8 mouse cellular contexts compared by ENCODE assay signal in genomic region chr8:107324142-107324541, GRCm38 (mm10). TPM values are rescaled to one million over a fixed set of nuclear protein-coding genes. Genes with fewer than 3 reads are reported as not detected.
A peak's percentile ranks its signal among the peaks of the same experiment; 100 is the strongest.
DNase-seq lines count a peak whose midpoint lies in the region; ATAC-seq lines count a peak whose summit lies in the region.

No protein-coding gene starts in this region.

- no peaks in the 10 kb centered on the region for H3K4me1 ChIP-seq in hindbrain, embryonic 10.5 days (replicated peaks)
- no peaks in the 10 kb centered on the region for H3K4me1 ChIP-seq in hindbrain, embryonic 12.5 days
- no peaks in the 10 kb centered on the region for H3K4me1 ChIP-seq in intestine, embryonic 15.5 days (replicated peaks)
- no peaks in the 10 kb centered on the region for H3K4me1 ChIP-seq in midbrain, embryonic 12.5 days

- H3K27me3 ChIP-seq in hindbrain, embryonic 10.5 days (ENCODE audit: insufficient read depth, poor library complexity, severe bottlenecking) = no peaks in the 10 kb centered on the region
- no peaks in the 10 kb centered on the region for H3K27me3 ChIP-seq in hindbrain, embryonic 12.5 days
- H3K27me3 ChIP-seq in intestine, embryonic 15.5 days (replicated peaks) = no peaks in the 10 kb centered on the region
- no peaks in the 10 kb centered on the region for H3K27me3 ChIP-seq in midbrain, embryonic 12.5 days

- peak; percentile 74 for DNase-seq in hindbrain, embryonic 10.5 days (ENCODE audit: low spot score)
- DNase-seq in cerebellum, postnatal 10 days = peak; percentile 89 to 95
- DNase-seq in frontal cortex, postnatal 36 days (ENCODE audit: low spot score in 2 of 2) = peak; percentile 78 to 81
- peak; percentile 25 to 85 for DNase-seq in left cerebral cortex, adult 9 months (ENCODE audit: low spot score in 2 of 2)
- DNase-seq in spleen, postnatal 10 days (ENCODE audit: low spot score in 2 of 2) = peak; percentile 50 to 74

- H3K4me2 ChIP-seq in hindbrain, embryonic 12.5 days (replicated peaks) = no peak overlapping the region
- no peak overlapping the region for H3K4me2 ChIP-seq in intestine, embryonic 15.5 days (replicated peaks)
- no peak overlapping the region for H3K4me2 ChIP-seq in midbrain, embryonic 12.5 days (replicated peaks)

- H3K9ac ChIP-seq in hindbrain, embryonic 12.5 days = no peak overlapping the region
- H3K9ac ChIP-seq in intestine, embryonic 15.5 days = no peak overlapping the region
- no peak overlapping the region for H3K9ac ChIP-seq in midbrain, embryonic 12.5 days (replicated peaks)

- no peak for ATAC-seq in hindbrain, embryonic 12.5 days (ENCODE audit: low FRiP score)
- 0 out of 2 replicates have a peak, but pooled peaks have one; percentile 62 for ATAC-seq in intestine, embryonic 15.5 days
- ATAC-seq in midbrain, embryonic 12.5 days (ENCODE audit: low FRiP score, low read depth) = 0 out of 2 replicates have a peak, but pooled peaks have one; percentile 54

- WGBS in hindbrain, embryonic 10.5 days = 0% methylated on average over 1 of the region's 1 CpGs
- WGBS in hindbrain, embryonic 12.5 days = 0% methylated on average over 1 of the region's 1 CpGs
- 0% methylated on average over 1 of the region's 1 CpGs for WGBS in intestine, embryonic 15.5 days
- WGBS in midbrain, embryonic 12.5 days = 0% methylated on average over 1 of the region's 1 CpGs

- H3K27ac ChIP-seq in hindbrain, embryonic 10.5 days = no peak overlapping the region
- no peak overlapping the region for H3K27ac ChIP-seq in hindbrain, embryonic 12.5 days
- H3K27ac ChIP-seq in intestine, embryonic 15.5 days = no peak overlapping the region
- no peak overlapping the region for H3K27ac ChIP-seq in midbrain, embryonic 12.5 days (replicated peaks)

- no peaks in the 10 kb centered on the region for H3K9me3 ChIP-seq in hindbrain, embryonic 10.5 days
- H3K9me3 ChIP-seq in hindbrain, embryonic 12.5 days (replicated peaks) = no peaks in the 10 kb centered on the region
- H3K9me3 ChIP-seq in intestine, embryonic 15.5 days = no peaks in the 10 kb centered on the region
- no peaks in the 10 kb centered on the region for H3K9me3 ChIP-seq in midbrain, embryonic 12.5 days

- H3K36me3 ChIP-seq in hindbrain, embryonic 10.5 days = no peaks in the 10 kb centered on the region
- H3K36me3 ChIP-seq in hindbrain, embryonic 12.5 days = no peaks in the 10 kb centered on the region
- no peaks in the 10 kb centered on the region for H3K36me3 ChIP-seq in intestine, embryonic 15.5 days
- H3K36me3 ChIP-seq in midbrain, embryonic 12.5 days = no peaks in the 10 kb centered on the region

- no peak overlapping the region for H3K4me3 ChIP-seq in hindbrain, embryonic 10.5 days
- H3K4me3 ChIP-seq in hindbrain, embryonic 12.5 days = no peak overlapping the region
- H3K4me3 ChIP-seq in intestine, embryonic 15.5 days (replicated peaks) = no peak overlapping the region
- no peak overlapping the region for H3K4me3 ChIP-seq in midbrain, embryonic 12.5 days

RNA-seq across cellular contexts. Expression of gene Nfat5, which starts 30.9 kb away (rescaled TPM):
- polyA plus RNA-seq in hindbrain, embryonic 10.5 days (2016; fragmentation: Nextera tagmentation; extraction: Ambion mirVana) = 8.7 and 9.9 TPM in 2 replicates
- 20.2 and 20.6 TPM in 2 replicates for polyA plus RNA-seq in hindbrain, embryonic 12.5 days (2016; fragmentation: Nextera tagmentation; extraction: Ambion mirVana)
- 8.6 and 9.0 TPM in 2 replicates for polyA plus RNA-seq in intestine, embryonic 15.5 days (2015; fragmentation: Nextera tagmentation; extraction: Ambion mirVana)
- polyA plus RNA-seq in midbrain, embryonic 12.5 days (2016; fragmentation: Nextera tagmentation; extraction: Ambion mirVana) = 14.3 and 15.6 TPM in 2 replicates
